Mouse (Mus musculus) heart, postnatal 0 days (tissue): ENCODE results near the gene Polr3h.

Experiments
- CTCF ChIP-seq: IDR thresholded peaks from 2 replicates; pipeline ENCODE4 v1.5.1; 2016; ENCODE audit warnings: antibody characterized with exemption, control low read depth, low read depth
- EP300 ChIP-seq: IDR thresholded peaks from 2 replicates; pipeline ENCODE4 v1.6.1; 2016; ENCODE audit warnings: antibody characterized with exemption, low read depth

DNA sequence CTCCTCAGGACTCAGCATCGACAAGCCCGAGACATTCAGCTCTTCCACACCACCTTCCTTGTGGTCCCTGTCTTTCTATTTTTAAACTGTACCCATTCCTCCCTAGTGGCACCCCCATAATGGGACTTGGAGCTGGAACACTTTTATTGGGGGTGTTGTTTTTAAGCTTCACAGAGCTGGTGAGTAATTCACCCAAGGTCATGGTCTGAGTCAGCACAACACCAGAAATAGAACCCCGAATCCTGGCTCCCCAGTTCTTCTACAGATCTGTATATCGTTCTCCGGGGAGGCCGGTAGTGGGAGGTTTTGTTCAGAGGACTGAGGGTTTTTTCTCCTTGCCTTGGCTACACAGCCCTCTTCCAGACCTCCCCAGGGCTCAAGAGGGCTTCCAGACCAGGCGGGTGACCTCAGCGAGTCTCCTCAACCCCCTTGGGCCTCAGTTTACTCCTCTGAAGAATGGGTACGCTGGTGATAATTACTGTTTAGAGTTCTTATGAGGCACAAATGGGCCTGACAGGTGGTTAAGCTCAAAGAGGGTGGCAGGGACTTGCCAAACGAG is 13.2 kb upstream of the Polr3h start:
- no peak for TF ChIP-seq EP300
- TF ChIP-seq CTCF = no peak
